Mouse (Mus musculus) inflammation-experienced regulatory T-cells, adult 6 months (primary cell): ENCODE measurements around the gene Chrne. TPM values are rescaled to one million over a fixed set of nuclear protein-coding genes. Genes with fewer than 3 reads are reported as not detected.

Experiments used
- ATAC-seq: one replicate; pipeline ENCODE4 v1.8.0; 2017
- polyA plus RNA-seq, 3 experiments: library from polyadenylated mRNA; unstranded; fragments of 100-300 nt; shearing (Covaris generic); gene quantifications; one replicate each; pipeline ENCODE4 v1.2.1; 2017

Chrne gene
- polyA plus RNA-seq, 3 experiments from 2014 or later, result 0.51 to 3.0 (median 0.78) TPM

DNA sequence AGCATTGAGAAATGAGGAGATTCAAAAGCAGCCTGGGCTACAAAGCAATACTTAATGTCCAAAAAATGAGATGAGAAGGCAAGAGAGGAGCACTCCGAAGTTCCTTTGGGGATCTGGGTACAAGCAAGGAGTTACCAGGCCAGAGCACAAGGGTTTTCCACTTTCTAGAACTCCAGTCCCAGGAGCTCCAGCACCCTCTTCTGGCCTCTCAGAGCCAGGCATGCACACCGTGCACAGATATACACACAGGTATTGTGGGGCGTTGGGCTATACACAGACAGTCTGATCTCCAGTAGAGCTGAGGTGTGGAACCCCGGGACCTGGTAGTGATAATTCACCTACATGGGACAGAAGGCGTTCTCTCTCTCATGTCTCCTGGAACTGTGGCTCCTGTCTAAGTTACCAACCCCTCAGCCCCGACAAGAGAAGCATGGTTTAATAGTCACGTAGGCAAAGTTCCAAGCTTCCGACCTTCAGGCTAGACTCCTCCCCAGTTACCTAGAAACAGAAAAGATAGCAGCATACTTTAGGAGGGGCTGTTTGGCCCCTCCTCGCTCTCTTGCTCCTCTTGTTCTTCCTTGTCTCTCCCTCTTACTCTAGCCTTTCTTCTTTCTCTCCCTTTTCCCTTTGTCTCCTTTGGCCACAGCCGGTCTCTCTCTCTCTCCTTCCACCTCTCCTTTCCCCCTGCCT lies 4.2 kb upstream of the Chrne start:
- ATAC-seq, result no peak

DNA sequence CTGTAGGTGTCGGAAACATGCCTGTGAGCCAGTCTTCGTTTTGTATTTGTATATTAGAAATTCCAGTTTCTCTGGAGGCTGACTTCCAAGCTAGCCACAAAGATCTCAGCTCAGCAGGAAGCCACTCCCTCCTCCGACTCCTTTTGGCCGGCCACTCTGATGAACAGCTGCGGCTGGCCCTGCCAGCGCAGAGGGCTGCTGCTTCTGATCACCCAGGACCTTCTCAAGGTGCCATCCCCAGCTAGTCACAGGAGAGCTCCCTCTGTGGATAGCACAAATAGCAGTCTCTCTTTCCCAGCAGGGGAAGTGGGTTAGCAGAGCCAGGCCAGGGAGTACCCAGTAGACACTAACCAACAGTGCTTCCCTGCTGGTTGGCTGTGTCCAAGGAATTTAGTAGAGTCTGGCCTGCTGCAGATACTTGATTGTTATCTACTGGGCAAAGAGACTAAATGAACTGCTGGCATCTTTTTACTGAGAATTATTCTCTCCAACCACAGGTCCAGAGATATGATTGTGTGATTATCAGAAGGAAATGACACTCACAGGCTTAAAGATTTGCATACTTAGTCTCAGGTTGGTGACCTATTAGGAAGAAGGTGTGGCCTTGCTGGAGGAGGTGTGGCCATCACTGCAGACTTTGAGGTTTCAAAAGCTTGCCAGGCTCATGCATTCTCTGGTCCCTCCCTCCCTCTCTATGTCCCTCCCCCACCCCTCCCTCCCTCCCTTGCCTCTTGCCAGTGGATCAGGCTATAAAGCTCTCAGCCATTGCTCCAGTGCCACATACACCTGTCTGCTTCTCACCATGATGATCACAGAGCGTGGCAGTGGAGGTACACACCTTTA lies 3.2 kb upstream of the Chrne start:
- peak; percentile 54 for ATAC-seq

DNA sequence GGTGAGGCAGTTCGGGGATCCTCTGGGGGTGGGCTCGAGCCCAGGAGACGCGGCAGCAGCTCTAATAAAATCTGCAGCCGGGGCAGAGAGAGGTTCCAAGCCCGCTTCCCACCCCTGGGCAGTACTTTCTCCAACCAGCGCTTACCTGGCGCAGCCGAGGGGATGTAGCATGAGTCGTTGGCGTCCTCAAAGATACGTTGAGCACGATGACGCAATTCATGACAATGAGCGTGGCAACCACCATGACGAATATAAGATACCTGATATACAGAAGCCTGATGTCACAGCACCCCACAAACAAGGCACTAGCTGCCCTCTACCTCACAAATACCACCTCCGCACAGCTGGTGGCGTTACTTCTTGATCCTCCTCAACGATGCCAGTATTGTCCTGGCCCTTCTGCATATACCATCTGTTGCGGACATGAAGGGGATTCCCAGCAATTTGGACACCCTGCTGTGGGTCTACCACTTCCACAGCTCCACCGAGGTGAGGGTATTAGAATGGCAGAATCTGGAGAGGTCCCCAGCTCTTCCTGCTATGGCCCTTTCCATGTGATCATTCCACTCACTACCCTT lies 3.4 kb downstream of the Chrne start, which contains the start of gene 4930544D05Rik:
4930544D05Rik (plus strand) TSS at position 333 of the 578 bp plus-strand sequence.
- peak; percentile 74 for ATAC-seq

DNA sequence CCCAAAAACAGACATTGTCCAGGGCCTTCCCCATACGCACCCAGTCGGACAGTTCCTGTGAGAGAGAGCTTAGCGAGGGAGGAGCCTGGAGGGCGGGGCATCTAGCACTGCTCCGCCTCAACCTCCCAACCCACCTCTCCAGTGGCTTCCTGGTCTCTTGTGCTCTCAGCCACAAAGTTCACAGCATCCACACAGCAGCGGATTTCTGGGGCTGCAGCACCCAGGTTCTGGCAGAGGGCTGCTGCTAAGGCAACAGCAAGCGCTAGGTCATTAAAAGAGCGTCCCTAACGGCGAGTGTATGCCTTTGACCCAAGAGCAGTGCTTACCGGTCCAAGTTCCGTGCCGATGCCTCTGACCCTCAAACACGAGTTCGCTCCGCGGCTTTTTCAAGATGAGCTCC lies 3.9 kb downstream of the Chrne start:
- peak; percentile 96 for ATAC-seq

DNA sequence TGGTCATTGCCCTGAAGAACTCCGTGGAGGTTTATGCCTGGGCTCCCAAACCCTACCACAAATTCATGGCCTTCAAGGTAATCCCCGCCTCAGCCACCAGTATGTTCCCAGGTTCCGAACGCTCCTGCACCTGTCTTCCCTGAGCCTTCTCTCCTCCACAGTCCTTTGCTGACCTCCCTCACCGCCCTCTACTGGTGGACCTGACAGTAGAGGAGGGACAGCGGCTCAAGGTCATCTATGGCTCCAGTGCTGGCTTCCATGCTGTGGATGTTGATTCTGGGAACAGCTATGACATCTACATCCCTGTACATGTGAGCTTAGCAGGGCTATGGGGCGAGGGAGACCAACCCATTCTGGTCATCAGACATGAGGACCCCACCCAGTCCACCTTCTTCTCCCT lies 6.5 kb downstream of the Chrne start:
- no peak for ATAC-seq

DNA sequence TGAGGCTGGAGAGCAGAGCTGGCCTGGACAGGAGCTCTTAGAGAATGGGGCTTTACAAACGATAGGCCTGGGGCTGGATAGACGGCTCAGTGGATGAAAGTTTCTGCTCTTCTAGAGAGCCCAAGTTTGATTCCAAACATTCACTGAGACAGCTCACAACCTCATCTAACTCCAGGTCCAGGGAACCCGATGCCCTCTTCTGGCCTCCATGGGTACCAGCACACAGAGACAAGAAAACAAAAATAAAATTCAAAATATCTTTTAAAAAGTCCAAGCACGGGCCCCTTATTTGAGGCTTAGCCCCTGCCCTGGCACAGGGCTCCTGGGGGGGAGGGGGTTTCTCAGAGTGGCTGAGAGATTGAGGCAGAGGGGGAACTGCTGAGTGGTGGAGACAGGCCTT lies 8.3 kb downstream of the Chrne start:
- ATAC-seq, result no peak

DNA sequence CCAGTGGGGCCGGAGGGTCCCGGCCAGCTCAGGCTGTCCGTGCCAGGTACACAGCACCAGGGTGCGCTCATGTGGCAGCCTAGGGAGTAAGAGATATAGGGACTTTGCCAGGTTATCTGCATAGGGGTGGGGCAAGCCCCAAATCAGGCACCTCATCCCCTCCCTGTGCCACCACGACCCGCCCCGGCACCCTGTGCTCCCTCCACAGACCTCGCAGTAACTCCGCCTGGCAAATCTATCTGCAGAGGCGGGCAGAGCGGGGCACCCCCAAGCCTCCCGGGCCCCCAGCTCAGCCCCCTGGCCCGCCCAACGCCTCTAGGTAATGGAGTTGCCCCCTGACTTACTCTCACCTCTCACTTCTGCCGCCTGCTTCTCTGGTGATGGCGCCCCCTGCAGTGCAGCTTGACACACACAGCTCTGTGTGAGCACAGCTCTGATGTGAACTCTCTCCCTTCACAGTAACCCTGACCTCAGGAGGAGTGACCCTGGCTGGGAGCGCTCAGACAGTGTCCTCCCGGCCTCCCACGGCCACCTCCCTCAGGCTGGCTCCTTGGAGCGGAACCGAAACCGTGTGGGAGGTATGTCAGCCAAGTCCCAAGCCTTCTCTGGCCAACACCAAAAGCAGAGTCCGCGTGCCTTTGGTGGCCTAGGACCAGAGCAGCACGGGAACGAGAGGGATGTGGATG lies 10.5 kb downstream of the Chrne start:
- ATAC-seq, result no peak

DNA sequence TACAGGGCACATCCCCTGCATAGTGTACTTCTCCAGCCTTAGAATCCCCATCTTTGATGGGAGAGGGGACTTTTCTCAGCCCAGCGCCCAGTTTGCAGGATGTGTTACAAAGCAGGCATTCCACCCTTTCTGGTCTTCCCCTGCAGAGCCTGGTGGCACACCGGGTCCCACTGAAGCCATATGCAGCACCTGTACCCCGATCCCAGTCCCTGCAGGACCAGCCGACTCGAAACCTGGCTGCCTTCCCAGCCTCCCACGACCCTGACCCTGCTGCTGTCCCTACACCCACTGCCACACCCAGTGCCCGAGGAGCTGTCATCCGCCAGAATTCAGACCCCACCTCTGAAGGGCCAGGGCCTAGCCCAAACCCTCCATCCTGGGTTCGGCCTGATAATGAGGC lies 11.4 kb downstream of the Chrne start:
- no peak for ATAC-seq

DNA sequence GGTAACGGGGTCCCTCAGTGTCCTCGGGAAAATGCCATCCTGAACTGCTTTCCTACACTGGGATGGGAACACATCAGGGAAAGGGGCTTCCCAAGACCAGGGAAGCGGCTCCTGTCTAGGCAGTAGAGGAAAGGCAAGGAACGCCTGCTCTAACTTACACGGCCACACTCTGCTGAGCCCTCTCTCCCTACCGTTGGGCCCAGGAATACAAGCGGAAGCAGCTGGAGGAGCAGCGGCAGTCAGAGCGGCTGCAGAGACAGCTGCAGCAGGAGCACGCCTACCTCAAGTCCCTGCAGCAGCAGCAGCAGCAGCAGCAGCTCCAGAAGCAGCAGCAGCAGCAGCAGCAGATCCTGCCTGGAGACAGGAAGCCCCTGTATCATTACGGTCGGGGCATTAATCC lies 12.3 kb downstream of the Chrne start:
- no peak for ATAC-seq

DNA sequence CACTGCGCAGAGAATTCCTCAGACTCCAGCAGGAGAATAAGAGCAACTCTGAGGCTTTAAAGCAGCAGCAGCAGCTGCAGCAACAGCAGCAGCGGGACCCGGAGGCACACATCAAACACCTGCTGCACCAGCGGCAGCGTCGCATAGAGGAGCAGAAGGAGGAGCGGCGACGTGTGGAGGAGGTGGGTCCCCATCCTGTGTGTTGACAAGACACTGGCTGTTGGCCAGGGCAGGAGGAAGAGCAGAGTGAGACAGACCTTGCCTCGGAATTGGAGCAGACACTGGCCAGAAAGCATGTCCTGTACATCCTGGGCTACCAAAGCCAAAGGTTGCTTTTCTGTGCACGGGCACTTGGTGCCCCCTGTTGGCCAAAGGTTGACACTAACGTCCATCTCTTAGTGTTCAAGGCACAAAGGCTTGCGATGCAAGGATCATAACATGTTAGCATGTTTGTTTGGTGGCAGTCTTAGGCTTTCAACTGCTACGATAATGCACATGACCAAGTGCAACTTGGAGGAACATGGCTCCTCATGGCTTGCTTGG lies 13.9 kb downstream of the Chrne start:
- ATAC-seq, result peak; percentile 77

DNA sequence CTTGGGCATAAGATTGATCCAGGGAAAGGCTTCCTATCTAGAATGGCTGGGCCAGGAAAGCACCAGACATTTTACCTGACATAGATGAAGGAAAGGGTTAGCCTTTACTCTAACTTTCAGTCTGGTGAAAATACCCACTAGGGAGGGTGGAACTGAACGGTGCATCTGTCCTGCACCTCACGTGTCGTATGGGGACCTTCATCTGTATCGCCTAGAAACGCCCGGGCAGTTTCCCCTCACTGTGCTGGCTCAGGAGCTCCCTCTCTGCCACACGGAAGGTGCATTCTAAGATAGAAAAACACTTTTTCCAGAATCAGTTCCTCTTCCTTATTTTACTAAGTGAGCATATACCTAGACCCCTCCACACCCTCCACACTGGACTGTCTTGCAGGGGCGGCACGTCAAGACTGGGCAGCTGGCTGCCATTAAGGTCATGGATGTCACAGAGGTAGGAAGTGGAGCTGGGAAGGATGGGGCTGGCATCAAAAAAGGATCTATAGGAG lies 20.5 kb downstream of the Chrne start:
- no peak for ATAC-seq

DNA sequence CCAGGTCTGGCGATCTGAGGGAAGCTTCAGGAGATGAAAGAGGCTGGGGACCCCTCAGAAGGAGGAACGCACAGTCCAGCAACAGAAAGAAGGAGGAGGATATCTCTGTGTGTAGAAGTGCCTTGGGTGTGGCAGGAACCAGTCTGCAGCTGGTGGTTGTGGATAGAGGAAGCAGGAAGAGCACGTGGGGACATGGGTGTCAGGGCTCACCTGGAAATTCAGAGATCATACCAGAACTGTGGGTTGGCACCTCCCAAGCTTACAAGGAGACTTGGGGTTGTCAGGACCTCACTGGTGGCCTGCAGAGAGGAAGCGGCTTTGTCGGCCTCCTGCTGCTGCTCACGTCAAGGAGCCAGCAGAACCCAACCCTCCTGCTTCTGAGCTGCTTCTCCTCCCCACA lies 21.7 kb downstream of the Chrne start:
- peak; percentile 8 for ATAC-seq

DNA sequence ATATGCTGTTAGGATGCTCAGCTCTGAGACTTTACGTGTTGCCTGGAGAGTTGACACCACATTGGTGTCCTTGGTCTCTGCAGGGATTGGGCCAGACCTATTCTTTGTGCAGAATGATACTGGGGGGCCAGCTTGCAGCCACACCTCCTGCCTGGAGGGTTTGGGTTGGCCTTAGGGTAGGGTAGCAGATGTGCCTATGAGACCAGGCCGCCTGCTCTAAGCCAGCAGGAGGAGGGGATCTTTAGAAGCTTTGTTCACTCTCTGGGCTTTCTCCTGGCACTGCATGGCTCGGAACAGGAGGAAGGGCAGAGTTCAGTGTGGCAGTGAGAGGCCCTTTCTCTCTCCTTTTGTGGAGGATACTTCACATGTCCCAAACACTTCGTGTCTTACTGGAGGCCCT lies 22.9 kb downstream of the Chrne start:
- no peak for ATAC-seq

DNA sequence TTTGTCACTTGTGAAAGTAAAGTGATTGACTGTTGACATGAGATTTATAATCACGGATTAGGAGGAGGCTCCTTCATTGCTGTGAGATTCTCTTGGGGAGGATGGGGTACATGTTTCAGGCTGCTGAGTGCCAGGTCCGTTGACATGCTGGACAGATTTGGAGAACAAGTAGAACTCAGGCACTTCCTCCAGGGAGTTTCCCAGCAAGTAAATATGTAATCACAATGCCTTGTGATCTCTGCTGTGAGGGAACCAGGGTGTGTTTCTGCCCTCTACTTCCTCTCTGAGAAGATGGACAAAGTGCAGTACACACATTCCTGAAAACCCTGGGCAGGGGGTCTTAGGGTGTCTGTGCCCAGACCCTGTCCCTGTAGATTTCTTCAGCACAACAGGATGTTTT lies 23.4 kb downstream of the Chrne start:
- ATAC-seq, result peak; percentile 50

DNA sequence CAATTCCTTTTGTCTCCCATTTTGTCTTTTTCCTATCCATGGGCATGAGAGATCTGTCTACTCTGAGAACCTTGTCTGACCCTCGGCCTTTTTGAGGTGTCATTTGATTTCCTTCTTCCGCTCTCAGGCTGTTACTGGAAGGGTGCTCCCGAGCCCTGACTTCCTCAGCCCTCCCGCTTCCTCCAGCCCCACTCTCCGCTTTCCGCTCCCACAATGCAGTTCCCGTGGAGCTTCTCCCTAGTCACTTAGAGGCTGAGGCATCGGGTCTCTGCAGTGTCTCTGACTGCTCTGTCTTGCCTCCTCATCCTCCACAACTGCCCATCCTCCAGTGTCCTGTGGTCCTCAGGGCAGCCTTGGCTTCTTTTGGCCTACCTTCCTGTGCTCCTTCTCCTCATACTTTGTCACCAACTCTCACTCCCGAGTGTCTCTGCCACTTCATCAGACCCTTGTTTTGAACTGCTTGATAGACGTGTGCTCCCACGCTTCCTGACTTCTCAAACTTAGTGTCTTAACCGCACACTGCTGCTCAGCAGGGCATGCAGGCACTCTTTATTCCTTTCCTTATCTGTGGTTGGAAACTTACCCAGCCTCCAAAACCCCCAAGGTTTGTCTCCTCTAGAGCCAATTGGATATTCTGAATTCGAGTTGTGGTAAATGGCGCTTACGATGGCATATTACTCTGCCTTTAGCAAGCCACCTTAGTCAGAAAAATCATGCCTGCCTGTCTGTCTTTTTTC lies 24.6 kb downstream of the Chrne start:
- peak; percentile 77 for ATAC-seq

DNA sequence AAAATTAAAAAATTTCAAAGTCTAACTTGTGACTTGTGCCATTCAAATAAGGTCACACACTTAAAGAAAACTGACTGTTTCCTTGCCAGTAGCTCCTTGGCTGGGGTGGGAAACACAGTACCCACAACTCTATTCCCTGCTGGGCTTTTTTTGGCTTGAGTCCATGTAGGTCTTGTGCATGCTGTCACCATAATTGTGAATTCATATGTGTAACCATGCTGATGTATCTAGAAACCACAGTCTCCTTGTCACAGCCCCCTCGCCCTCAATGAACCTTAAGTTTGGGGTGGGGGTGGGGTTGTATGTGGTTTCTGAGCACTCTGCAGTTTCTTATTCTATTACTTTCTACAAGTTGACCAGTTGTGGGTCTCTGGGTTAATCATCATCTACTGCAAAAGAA lies 27.3 kb downstream of the Chrne start:
- ATAC-seq, result no peak

DNA sequence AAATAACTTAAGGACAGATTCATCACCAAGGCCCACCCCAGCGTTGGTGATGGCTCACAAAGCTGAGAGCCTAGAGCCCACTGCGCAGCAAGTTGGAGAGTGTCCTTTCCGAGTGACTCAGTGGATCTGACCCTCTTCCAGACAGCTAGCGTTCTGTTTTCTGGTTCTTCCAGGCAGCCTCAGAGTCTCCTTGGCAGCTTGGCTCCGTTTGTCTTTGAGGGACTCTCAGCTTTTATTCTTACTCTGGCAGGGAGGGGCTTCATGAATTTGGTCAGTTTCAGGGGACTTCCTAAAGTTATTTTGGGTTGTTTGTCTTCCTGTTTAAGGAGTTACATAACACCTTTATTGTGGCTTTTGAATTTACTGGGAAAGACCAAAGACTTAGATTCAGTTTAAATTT lies 32.1 kb downstream of the Chrne start:
- no peak for ATAC-seq

DNA sequence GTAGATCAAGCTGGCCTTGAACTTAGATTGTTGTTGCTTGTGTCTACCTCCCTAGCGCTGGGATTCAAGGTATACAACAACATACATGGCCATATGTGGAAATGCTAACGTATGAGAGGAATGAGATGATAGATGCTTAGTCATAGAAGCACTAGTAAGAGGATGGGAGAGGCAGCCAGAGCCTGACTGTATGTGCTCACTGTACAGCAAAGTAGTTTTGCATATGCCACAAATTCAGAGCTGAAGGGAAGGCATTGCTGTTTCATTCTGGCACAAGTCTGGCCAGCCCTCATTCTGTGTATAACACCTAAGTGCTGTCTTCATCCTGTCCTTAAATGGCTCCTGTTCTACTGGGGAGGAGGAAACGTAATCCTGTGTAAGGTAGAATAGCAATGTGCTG lies 32.8 kb downstream of the Chrne start:
- no peak for ATAC-seq

DNA sequence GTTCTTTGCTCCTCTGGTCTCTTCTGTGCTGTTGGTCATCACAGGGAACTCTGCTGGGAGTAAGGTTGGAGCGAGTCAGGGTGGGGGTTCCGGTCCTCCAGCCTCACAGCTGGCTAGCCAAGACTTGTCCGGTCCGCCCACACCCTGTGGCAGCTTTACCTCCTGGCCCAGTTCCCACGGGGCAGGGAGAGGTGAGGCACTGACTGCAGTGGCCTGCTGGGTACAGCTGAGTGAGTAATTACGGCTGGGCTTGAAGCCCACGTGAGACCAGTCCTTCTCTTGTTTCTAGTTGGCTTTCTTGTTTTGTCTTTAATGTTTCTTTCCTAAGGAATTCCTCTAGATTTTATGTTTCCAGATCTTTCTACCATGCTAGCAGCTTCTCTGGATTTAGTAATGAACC lies 33.6 kb downstream of the Chrne start:
- no peak for ATAC-seq

DNA sequence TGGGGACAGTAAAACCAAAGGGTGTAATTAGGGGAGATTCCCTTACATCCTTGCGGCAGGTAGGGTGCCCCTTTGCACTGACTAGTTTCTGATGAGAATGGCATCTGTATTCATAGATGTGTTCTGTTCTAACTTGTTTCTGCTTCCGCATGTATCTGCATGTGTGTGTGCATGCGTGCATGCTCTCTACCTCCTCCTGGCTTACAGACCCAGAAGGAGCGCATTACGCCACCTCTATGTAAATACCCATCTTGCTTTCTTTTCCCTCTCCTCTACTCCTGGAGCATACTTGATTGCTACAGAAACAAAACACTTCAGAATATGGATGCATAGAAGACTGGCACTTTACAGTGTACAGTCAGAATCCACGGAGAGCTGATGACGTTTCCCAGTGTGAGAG lies 35.2 kb downstream of the Chrne start:
- ATAC-seq, result no peak

DNA sequence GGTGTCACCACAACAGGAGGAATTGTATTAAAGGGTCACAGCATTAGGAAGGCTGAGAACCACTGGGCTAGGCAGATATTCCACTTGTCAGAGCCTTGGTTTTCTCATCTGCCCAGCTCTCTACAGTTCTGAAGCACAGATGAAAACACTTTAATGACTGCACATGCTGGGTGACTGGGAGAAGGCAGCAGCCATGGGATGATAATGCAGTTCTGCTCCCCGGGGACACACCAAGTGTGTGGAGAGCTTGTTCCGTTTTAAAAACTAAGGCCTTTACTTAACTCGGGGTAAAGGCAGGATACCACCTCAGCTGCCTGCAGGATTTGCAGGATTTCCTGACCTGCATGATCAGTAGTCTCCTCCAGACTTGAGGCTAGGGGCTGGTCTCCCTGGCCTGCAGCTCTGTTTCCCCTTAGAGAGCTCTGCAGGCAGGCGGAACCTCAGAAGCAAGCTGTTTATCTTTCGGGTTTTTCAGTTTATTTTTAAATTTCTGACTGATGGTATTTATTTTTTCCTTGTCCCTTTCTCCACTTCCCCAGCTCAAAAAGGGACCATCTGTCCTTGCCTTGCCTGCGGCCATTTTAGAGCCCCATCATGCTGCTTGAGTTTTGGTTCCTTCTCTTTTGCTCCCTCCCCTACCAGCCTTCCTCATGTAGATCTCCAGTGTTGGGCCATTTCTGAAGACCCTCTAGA lies 35.8 kb downstream of the Chrne start:
- ATAC-seq, result no peak
